Mouse (Mus musculus): ENCODE measurements around the gene Nrip1. TPM values are rescaled to one million over a fixed set of nuclear protein-coding genes. Genes with fewer than 3 reads are reported as not detected.

Nrip1 gene
- polyA plus RNA-seq, 1 experiment from 2014 or later: 47.0 TPM

- no peaks in the 10 kb centered on the region for H3K9me3 ChIP-seq
- H3K36me3 ChIP-seq: no peaks in the 10 kb centered on the region
- peaks cover 28% of the 10 kb centered on the region for H3K4me1 ChIP-seq
- H3K9ac ChIP-seq: no peak overlapping the region
- no peaks in the 10 kb centered on the region for H3K27me3 ChIP-seq
- ATAC-seq (ENCODE audit: borderline replicate concordance, extremely low read depth, low FRiP score, low TSS enrichment): no peak
- H3K4me2 ChIP-seq: no peak overlapping the region
- H3K27ac ChIP-seq: no peak overlapping the region
- 45% methylated on average over 11 of the region's 11 CpGs for WGBS
- no peak overlapping the region for H3K4me3 ChIP-seq
Observed at GRCm38 (mm10) chr16:76319364-76320117, 54.1 kb downstream of the Nrip1 start.

GRCm38 (mm10) chr16:76318331-76318922 lies 55.2 kb downstream of the Nrip1 start:
- Histone ChIP-seq H3K27me3 (no peaks in the 10 kb centered on the region), H3K36me3 (no peaks in the 10 kb centered on the region), H3K27ac (no peak overlapping the region), H3K4me2 (no peak overlapping the region), H3K4me1 (peaks cover 28% of the 10 kb centered on the region), H3K4me3 (no peak overlapping the region), H3K9me3 (no peaks in the 10 kb centered on the region), H3K9ac (no peak overlapping the region)
- 75% methylated on average over 13 of the region's 13 CpGs for WGBS
- no peak for ATAC-seq (ENCODE audit: borderline replicate concordance, extremely low read depth, low FRiP score, low TSS enrichment)

GRCm38 (mm10) chr16:76316940-76317822 lies 56.4 kb downstream of the Nrip1 start:
- peaks cover 24% of the 10 kb centered on the region for H3K4me1 ChIP-seq
- no peak for ATAC-seq (ENCODE audit: borderline replicate concordance, extremely low read depth, low FRiP score, low TSS enrichment)

DNA sequence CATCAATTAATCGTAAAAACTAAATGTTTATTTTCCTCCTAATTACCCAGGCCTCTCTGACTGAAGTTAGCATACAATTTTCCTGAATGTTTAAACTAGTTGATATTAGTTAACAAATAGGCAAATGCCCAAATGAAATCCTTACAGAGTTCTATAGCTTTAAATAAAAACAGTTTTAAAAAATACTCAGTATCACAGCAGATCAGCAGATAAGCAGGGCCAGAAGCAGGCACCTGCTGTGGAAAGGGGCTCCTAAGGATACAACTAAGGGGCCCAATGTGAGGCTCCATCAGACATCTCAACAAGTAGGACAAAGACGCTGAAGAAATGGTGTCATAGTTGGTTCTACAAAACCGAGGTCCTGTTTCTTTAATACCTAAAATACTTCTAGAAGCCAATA lies 58.0 kb downstream of the Nrip1 start:
- 87% methylated on average over 3 of the region's 3 CpGs for WGBS
- H3K36me3 ChIP-seq: no peaks in the 10 kb centered on the region
- H3K4me3 ChIP-seq: no peak overlapping the region
- peaks cover 9% of the 10 kb centered on the region for H3K4me1 ChIP-seq
- no peak overlapping the region for H3K27ac ChIP-seq
- no peaks in the 10 kb centered on the region for H3K9me3 ChIP-seq
- no peaks in the 10 kb centered on the region for H3K27me3 ChIP-seq
- no peak overlapping the region for H3K4me2 ChIP-seq
- no peak for ATAC-seq (ENCODE audit: borderline replicate concordance, extremely low read depth, low FRiP score, low TSS enrichment)
- no peak overlapping the region for H3K9ac ChIP-seq

More at GRCm38 (mm10) chr16:76316940-76317822, 56.4 kb downstream of the Nrip1 start:
- no peak overlapping the region for H3K4me3 ChIP-seq
- no peak overlapping the region for H3K4me2 ChIP-seq
- H3K9me3 ChIP-seq: no peaks in the 10 kb centered on the region
- no peaks in the 10 kb centered on the region for H3K27me3 ChIP-seq
- H3K9ac ChIP-seq: no peak overlapping the region
- no peak overlapping the region for H3K27ac ChIP-seq
- no peaks in the 10 kb centered on the region for H3K36me3 ChIP-seq
- 78% methylated on average over 22 of the region's 22 CpGs for WGBS

- Histone ChIP-seq H3K36me3 (no peaks in the 10 kb centered on the region), H3K9ac (no peak overlapping the region), H3K4me3 (no peak overlapping the region), H3K9me3 (no peaks in the 10 kb centered on the region), H3K4me2 (no peak overlapping the region), H3K27ac (no peak overlapping the region), H3K4me1 (peaks cover 3% of the 10 kb centered on the region; the same call in 1 of the 2 replicates), H3K27me3 (no peaks in the 10 kb centered on the region)
- WGBS: 80% methylated on average over 12 of the region's 12 CpGs
- no peak for ATAC-seq (ENCODE audit: borderline replicate concordance, extremely low read depth, low FRiP score, low TSS enrichment)
Observed at GRCm38 (mm10) chr16:76314013-76314950, 59.3 kb downstream of the Nrip1 start.

GRCm38 (mm10) chr16:76312887-76313420 lies 60.7 kb downstream of the Nrip1 start:
- Histone ChIP-seq H3K9me3 (no peaks in the 10 kb centered on the region), H3K4me1 (peaks cover 3% of the 10 kb centered on the region; the same call in 1 of the 2 replicates), H3K27ac (no peak overlapping the region), H3K27me3 (no peaks in the 10 kb centered on the region), H3K4me3 (no peak overlapping the region), H3K36me3 (no peaks in the 10 kb centered on the region), H3K4me2 (no peak overlapping the region), H3K9ac (no peak overlapping the region)
- ATAC-seq (ENCODE audit: borderline replicate concordance, extremely low read depth, low FRiP score, low TSS enrichment): no peak
- WGBS: 38% methylated on average over 1 of the region's 1 CpGs

- peaks cover 3% of the 10 kb centered on the region; the same call in 1 of the 2 replicates for H3K4me1 ChIP-seq
- no peaks in the 10 kb centered on the region for H3K27me3 ChIP-seq
- H3K9ac ChIP-seq: no peak overlapping the region
- no peak overlapping the region for H3K27ac ChIP-seq
- no peaks in the 10 kb centered on the region for H3K36me3 ChIP-seq
- 74% methylated on average over 2 of the region's 2 CpGs for WGBS
- no peaks in the 10 kb centered on the region for H3K9me3 ChIP-seq
- H3K4me2 ChIP-seq: no peak overlapping the region
- no peak for ATAC-seq (ENCODE audit: borderline replicate concordance, extremely low read depth, low FRiP score, low TSS enrichment)
- no peak overlapping the region for H3K4me3 ChIP-seq
Observed at GRCm38 (mm10) chr16:76310791-76311190, 62.8 kb downstream of the Nrip1 start.

- ATAC-seq (ENCODE audit: borderline replicate concordance, extremely low read depth, low FRiP score, low TSS enrichment): no peak
- no peaks in the 10 kb centered on the region for H3K36me3 ChIP-seq
- WGBS: 63% methylated on average over 8 of the region's 8 CpGs
- no peaks in the 10 kb centered on the region for H3K27me3 ChIP-seq
- peaks cover 3% of the 10 kb centered on the region; the same call in 1 of the 2 replicates for H3K4me1 ChIP-seq
- H3K9me3 ChIP-seq: no peaks in the 10 kb centered on the region
- H3K27ac ChIP-seq: no peak overlapping the region
- H3K4me2 ChIP-seq: no peak overlapping the region
- H3K9ac ChIP-seq: no peak overlapping the region
- no peak overlapping the region for H3K4me3 ChIP-seq
Observed at GRCm38 (mm10) chr16:76310286-76310685, 63.3 kb downstream of the Nrip1 start.

GRCm38 (mm10) chr16:76309280-76309679 lies 64.3 kb downstream of the Nrip1 start:
- Histone ChIP-seq H3K36me3 (no peaks in the 10 kb centered on the region), H3K9ac (no peak overlapping the region), H3K4me3 (no peak overlapping the region), H3K4me2 (no peak overlapping the region), H3K4me1 (peaks cover 3% of the 10 kb centered on the region; the same call in 1 of the 2 replicates), H3K27me3 (no peaks in the 10 kb centered on the region), H3K9me3 (no peaks in the 10 kb centered on the region), H3K27ac (no peak overlapping the region)
- no peak for ATAC-seq (ENCODE audit: borderline replicate concordance, extremely low read depth, low FRiP score, low TSS enrichment)
- 83% methylated on average over 7 of the region's 7 CpGs for WGBS

DNA sequence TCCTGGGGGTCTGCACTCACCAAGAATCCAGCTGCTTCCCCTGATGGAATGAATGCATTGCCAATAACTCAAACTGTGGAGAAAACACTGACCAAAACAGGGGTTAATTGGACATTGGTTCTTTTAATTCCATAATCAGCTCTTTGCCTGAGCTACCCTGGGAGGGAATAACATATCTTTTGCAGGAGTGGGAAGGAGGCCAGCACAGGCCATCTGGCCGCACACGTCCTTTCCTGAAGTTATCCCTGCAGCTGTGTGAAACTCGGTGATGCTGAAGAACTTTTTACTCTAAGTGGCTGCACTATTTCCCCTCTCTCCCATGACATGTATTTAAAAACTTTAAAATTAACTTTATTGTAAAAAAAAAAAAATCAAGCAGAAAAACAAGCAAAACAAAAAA lies 66.6 kb downstream of the Nrip1 start:
- Histone ChIP-seq H3K36me3 (no peaks in the 10 kb centered on the region), H3K4me3 (no peak overlapping the region), H3K4me2 (no peak overlapping the region), H3K27ac (no peak overlapping the region), H3K9me3 (no peaks in the 10 kb centered on the region), H3K9ac (no peak overlapping the region), H3K27me3 (no peaks in the 10 kb centered on the region), H3K4me1 (peaks cover 4% of the 10 kb centered on the region; the same call in 1 of the 2 replicates)
- ATAC-seq (ENCODE audit: borderline replicate concordance, extremely low read depth, low FRiP score, low TSS enrichment): no peak
- WGBS: 36% methylated on average over 3 of the region's 3 CpGs

DNA sequence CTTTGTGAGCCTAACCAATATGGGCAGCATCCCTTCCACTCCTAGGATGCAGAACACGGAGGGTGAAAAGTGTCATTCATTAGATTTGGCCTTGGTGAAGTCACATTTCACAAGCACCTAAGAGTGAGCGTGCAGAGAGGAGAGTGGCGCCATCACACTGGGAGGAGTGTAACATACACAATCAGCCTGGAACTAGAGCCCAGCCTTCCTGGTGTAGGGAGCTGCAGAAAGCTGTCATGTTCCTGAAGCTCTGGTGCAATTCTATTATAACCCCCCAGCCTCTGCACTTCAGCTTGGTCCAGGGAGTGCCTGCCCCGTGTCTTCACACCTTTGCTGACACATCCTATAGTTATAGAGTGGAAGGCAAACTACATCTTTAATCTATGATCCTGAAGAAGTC lies 67.2 kb downstream of the Nrip1 start:
- no peaks in the 10 kb centered on the region for H3K9me3 ChIP-seq
- no peak overlapping the region for H3K27ac ChIP-seq
- peaks cover 10% of the 10 kb centered on the region for H3K4me1 ChIP-seq
- no peak overlapping the region for H3K9ac ChIP-seq
- no peaks in the 10 kb centered on the region for H3K36me3 ChIP-seq
- H3K4me3 ChIP-seq: no peak overlapping the region
- H3K27me3 ChIP-seq: no peaks in the 10 kb centered on the region
- 81% methylated on average over 4 of the region's 4 CpGs for WGBS
- no peak overlapping the region for H3K4me2 ChIP-seq
- ATAC-seq (ENCODE audit: borderline replicate concordance, extremely low read depth, low FRiP score, low TSS enrichment): no peak

Data from lung, embryonic 15.5 days (tissue).